Mouse (Mus musculus): Measurements from ENCODE around the gene Cox19.

DNA sequence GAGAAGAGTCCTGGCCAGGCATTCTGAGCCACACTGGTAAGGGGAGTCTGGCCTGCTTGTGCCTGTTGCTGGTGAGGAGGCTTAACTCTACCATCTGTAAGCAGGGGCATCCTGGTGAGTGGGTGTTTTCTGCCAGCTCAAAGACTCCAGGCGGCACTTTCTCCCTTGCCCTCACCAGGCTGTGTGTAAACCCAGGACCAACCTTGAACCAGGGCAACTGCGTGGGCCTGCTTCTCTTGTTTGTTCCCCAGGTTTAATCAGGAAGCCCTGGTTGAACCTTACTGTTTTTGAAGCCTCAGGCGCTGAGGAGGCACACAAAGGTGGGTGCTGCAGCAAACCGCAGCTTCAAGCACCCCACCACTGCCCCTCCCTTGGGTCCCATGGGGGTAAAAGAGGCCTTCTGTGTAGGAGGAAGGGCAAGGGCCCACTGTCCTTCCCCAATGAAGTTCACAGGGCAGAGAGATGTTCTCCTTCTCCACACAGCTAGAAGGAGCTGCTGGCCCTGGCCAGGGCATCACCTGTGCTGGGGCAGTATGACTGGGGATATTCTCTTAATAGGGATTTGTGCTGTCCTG is 16.8 kb upstream of the Cox19 start:
- TF ChIP-seq CTCF (IDR thresholded peaks at IDR 0.05) (no peak), EP300 (IDR thresholded peaks at IDR 0.05) (no peak)
